Comparison of ENCODE assay signal across 9 mouse cellular contexts in the genomic region with DNA sequence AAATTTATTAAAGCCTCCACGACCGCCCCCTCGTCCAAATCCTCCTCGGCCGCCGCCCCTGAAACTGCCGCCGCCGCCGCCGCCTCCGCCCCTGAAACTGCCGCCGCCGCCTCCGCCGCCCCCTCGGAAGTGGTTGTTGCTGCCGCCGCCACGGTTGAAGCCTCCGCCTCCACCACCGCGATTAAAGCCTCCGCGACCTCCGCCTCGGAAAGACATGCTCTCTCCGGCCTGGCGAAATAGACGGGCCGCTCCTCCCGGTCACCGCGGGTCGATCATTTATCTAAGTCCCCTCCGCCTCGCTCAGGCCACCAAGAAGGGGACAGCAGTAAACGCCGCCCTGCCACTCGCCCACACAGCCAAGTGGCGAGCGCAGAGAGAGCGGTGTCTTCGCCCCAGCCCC. TPM values are rescaled to one million over a fixed set of nuclear protein-coding genes. Genes with fewer than 3 reads are reported as not detected.
DNase-seq lines count a peak whose midpoint lies in the region; ATAC-seq and TF ChIP-seq lines count a peak whose summit lies in the region.
"Had no signal": no experiment of that assay in that cellular context is flagged by ENCODE, and none has a peak within 500 bp of the region (broad histone marks: within the 10 kb centered on the region; RNA-seq: fewer than 3 reads in every experiment).

No protein-coding gene starts in this region.

- H3K9me3 ChIP-seq in heart, embryonic 12.5 days (replicated peaks): no peaks in the 10 kb centered on the region
- H3K9me3 ChIP-seq in E14TG2a.4 (ENCODE audit: low read length): no peaks in the 10 kb centered on the region
- no peaks in the 10 kb centered on the region for H3K9me3 ChIP-seq in forebrain, embryonic 10.5 days
- H3K9me3 ChIP-seq in kidney, embryonic 16.5 days (ENCODE audit: low read length): no peaks in the 10 kb centered on the region
- H3K9me3 ChIP-seq in megakaryocyte, embryonic 14.5 days: no peaks in the 10 kb centered on the region

- peak overlapping the region; percentile 93 for H3K9ac ChIP-seq in heart, embryonic 12.5 days
- H3K9ac ChIP-seq in kidney, embryonic 16.5 days (replicated peaks; ENCODE audit: low read length): peak overlapping the region; percentile 86

- ATAC-seq in heart, embryonic 12.5 days (ENCODE audit: insufficient number of reproducible peaks, low FRiP score): no peak
- ATAC-seq in kidney, embryonic 16.5 days (ENCODE audit: low FRiP score, low TSS enrichment): no peak

- H3K4me2 ChIP-seq in heart, embryonic 12.5 days: peak overlapping the region; percentile 88
- H3K4me2 ChIP-seq in kidney, embryonic 16.5 days (replicated peaks; ENCODE audit: low read depth, low read length): peak overlapping the region; percentile 83

- H3K27ac ChIP-seq in heart, embryonic 12.5 days (ENCODE audit: poor library complexity, severe bottlenecking): peak overlapping the region; percentile 91
- peak overlapping the region; percentile 95 for H3K27ac ChIP-seq in forebrain, embryonic 10.5 days
- H3K27ac ChIP-seq in kidney, embryonic 16.5 days (ENCODE audit: low read length): peak overlapping the region; percentile 95

- no peak for DNase-seq in heart, postnatal 25 days (ENCODE audit: low spot score)
- no peak for DNase-seq in forebrain, embryonic 10.5 days (ENCODE audit: extremely low spot score, low spot score)
- DNase-seq in thymus, postnatal 0 days (ENCODE audit: low spot score): peak; percentile 51
- DNase-seq in layer of hippocampus, adult 9-11 months: no peak

- under 1% methylated on average over 37 of the region's 45 CpGs for WGBS in heart, embryonic 12.5 days
- WGBS in forebrain, embryonic 10.5 days: 0% methylated on average over 44 of the region's 45 CpGs
- 1% methylated on average over 38 of the region's 45 CpGs for WGBS in kidney, embryonic 16.5 days

- H3K36me3 ChIP-seq in heart, embryonic 12.5 days: peaks cover 30% of the 10 kb centered on the region
- H3K36me3 ChIP-seq in E14TG2a.4 (ENCODE audit: insufficient read depth, low read length): peaks cover 42% of the 10 kb centered on the region
- peaks cover 38% of the 10 kb centered on the region for H3K36me3 ChIP-seq in forebrain, embryonic 10.5 days (replicated peaks)
- peaks cover 10% of the 10 kb centered on the region for H3K36me3 ChIP-seq in kidney, embryonic 16.5 days (ENCODE audit: insufficient read depth, low read length)
- H3K36me3 ChIP-seq in megakaryocyte, embryonic 14.5 days (replicated peaks; ENCODE audit: low read length): peaks cover 28% of the 10 kb centered on the region

- intact Hi-C loops in heart, postnatal 25 days (cut with DNase I): loop anchor here (2.0 to 10.0 kb wide), 4 partner anchors 47 to 874 kb away; a partner anchor contains a TSS

- H3K4me1 ChIP-seq in heart, embryonic 12.5 days (replicated peaks): peaks cover 20% of the 10 kb centered on the region
- peaks cover 43% of the 10 kb centered on the region for H3K4me1 ChIP-seq in E14TG2a.4 (replicated peaks; ENCODE audit: low read depth, low read length)
- peaks cover 22% of the 10 kb centered on the region for H3K4me1 ChIP-seq in forebrain, embryonic 10.5 days
- H3K4me1 ChIP-seq in kidney, embryonic 16.5 days (ENCODE audit: insufficient read depth, low read length): peaks cover 20% of the 10 kb centered on the region
- peaks cover 40% of the 10 kb centered on the region for H3K4me1 ChIP-seq in megakaryocyte, embryonic 14.5 days

- H3K27me3 ChIP-seq in heart, embryonic 12.5 days (replicated peaks): no peaks in the 10 kb centered on the region
- H3K27me3 ChIP-seq in E14TG2a.4 (ENCODE audit: insufficient read depth, low read length): no peaks in the 10 kb centered on the region
- H3K27me3 ChIP-seq in forebrain, embryonic 10.5 days (ENCODE audit: poor library complexity, severe bottlenecking): no peaks in the 10 kb centered on the region
- no peaks in the 10 kb centered on the region for H3K27me3 ChIP-seq in kidney, embryonic 16.5 days (ENCODE audit: insufficient read depth, low read length)
- H3K27me3 ChIP-seq in megakaryocyte, embryonic 14.5 days (replicated peaks): no peaks in the 10 kb centered on the region

- H3K4me3 ChIP-seq in heart, embryonic 12.5 days: peak overlapping the region; percentile 97
- peak overlapping the region; percentile 98 for H3K4me3 ChIP-seq in E14TG2a.4 (replicated peaks; ENCODE audit: low read length)
- peak overlapping the region; percentile 95 for H3K4me3 ChIP-seq in forebrain, embryonic 10.5 days
- H3K4me3 ChIP-seq in kidney, embryonic 16.5 days (ENCODE audit: low read length): peak overlapping the region; percentile 88
- peak overlapping the region; percentile 99 for H3K4me3 ChIP-seq in megakaryocyte, embryonic 14.5 days (replicated peaks)

- no peak for TF ChIP-seq CTCF in E14TG2a.4 (conservative IDR thresholded peaks at IDR 0.05; ENCODE audit: low read length)

RNA-seq across cellular contexts. Expression of a gene that starts 0.6 kb away (rescaled TPM):
- 52.2 and 59.5 TPM in 2 replicates for polyA plus RNA-seq in heart, embryonic 12.5 days (2016; fragmentation: Nextera tagmentation; extraction: Ambion mirVana)
- 10 to 100 TPM; 18.6 to 18.9 TPM for total RNA-seq in heart, postnatal 25 days (2021)
- polyA plus RNA-seq in forebrain, embryonic 10.5 days (2016; fragmentation: Nextera tagmentation; extraction: Ambion mirVana): 112 and 124 TPM in 2 replicates
- polyA plus RNA-seq in kidney, embryonic 16.5 days (2015; fragmentation: Nextera tagmentation; extraction: Ambion mirVana): 69.2 and 79.2 TPM in 2 replicates
- polyA plus RNA-seq in megakaryocyte, embryonic 14.5 days (2012; ENCODE audit: insufficient read depth, low replicate concordance): 15.5 and 64.1 TPM in 2 replicates
- 63.9 and 65.8 TPM in 2 replicates for polyA plus RNA-seq in thymus, postnatal 0 days (2015; fragmentation: Nextera tagmentation; extraction: Ambion mirVana)

RNA-seq across cellular contexts. Expression of a gene that starts 5.1 kb away (rescaled TPM):
- 2.0 and 2.8 TPM in 2 replicates for polyA plus RNA-seq in heart, embryonic 12.5 days (2016; fragmentation: Nextera tagmentation; extraction: Ambion mirVana)
- 1 to 10 TPM in 1 of 2 experiments, under 1 TPM in 1; 0.73 to 1.1 TPM for total RNA-seq in heart, postnatal 25 days (2021)
- 0.20 and 0.52 TPM in 2 replicates for polyA plus RNA-seq in forebrain, embryonic 10.5 days (2016; fragmentation: Nextera tagmentation; extraction: Ambion mirVana)
- polyA plus RNA-seq in kidney, embryonic 16.5 days (2015; fragmentation: Nextera tagmentation; extraction: Ambion mirVana): 18.0 and 24.6 TPM in 2 replicates
- polyA plus RNA-seq in megakaryocyte, embryonic 14.5 days (2012; ENCODE audit: insufficient read depth, low replicate concordance): not detected in 2 replicates
- polyA plus RNA-seq in thymus, postnatal 0 days (2015; fragmentation: Nextera tagmentation; extraction: Ambion mirVana): 0.13 and 0.18 TPM in 2 replicates
- total RNA-seq: layer of hippocampus, postnatal 25 days had no signal

RNA-seq across cellular contexts. Expression of a gene that starts 8.2 kb away (rescaled TPM):
- polyA plus RNA-seq in heart, embryonic 12.5 days (2016; fragmentation: Nextera tagmentation; extraction: Ambion mirVana): 0.05 and 0.06 TPM in 2 replicates
- total RNA-seq in heart, postnatal 25 days (2021): not detected
- 0.37 and 0.41 TPM in 2 replicates for polyA plus RNA-seq in forebrain, embryonic 10.5 days (2016; fragmentation: Nextera tagmentation; extraction: Ambion mirVana)
- polyA plus RNA-seq in kidney, embryonic 16.5 days (2015; fragmentation: Nextera tagmentation; extraction: Ambion mirVana): not detected in 2 replicates
- polyA plus RNA-seq in megakaryocyte, embryonic 14.5 days (2012; ENCODE audit: insufficient read depth, low replicate concordance): not detected in 2 replicates
- polyA plus RNA-seq in thymus, postnatal 0 days (2015; fragmentation: Nextera tagmentation; extraction: Ambion mirVana): not detected in 2 replicates

RNA-seq across cellular contexts. Expression of a gene that starts 26.8 kb away (rescaled TPM):
- not detected in 2 replicates for polyA plus RNA-seq in heart, embryonic 12.5 days (2016; fragmentation: Nextera tagmentation; extraction: Ambion mirVana)
- total RNA-seq in heart, postnatal 25 days (2021): not detected
- not detected in 2 replicates for polyA plus RNA-seq in forebrain, embryonic 10.5 days (2016; fragmentation: Nextera tagmentation; extraction: Ambion mirVana)
- 0.10 TPM in 1 of 2 replicates, not detected in the other for polyA plus RNA-seq in kidney, embryonic 16.5 days (2015; fragmentation: Nextera tagmentation; extraction: Ambion mirVana)
- polyA plus RNA-seq in megakaryocyte, embryonic 14.5 days (2012; ENCODE audit: insufficient read depth, low replicate concordance): not detected in 2 replicates
- not detected in 2 replicates for polyA plus RNA-seq in thymus, postnatal 0 days (2015; fragmentation: Nextera tagmentation; extraction: Ambion mirVana)
- total RNA-seq: layer of hippocampus, postnatal 25 days had no signal

RNA-seq across cellular contexts. Expression of a gene that starts 47.8 kb away (rescaled TPM):
- 63.3 and 66.1 TPM in 2 replicates for polyA plus RNA-seq in heart, embryonic 12.5 days (2016; fragmentation: Nextera tagmentation; extraction: Ambion mirVana)
- 10 to 100 TPM; 41.5 to 50.2 TPM for total RNA-seq in heart, postnatal 25 days (2021)
- polyA plus RNA-seq in forebrain, embryonic 10.5 days (2016; fragmentation: Nextera tagmentation; extraction: Ambion mirVana): 37.1 and 39.3 TPM in 2 replicates
- 43.0 and 47.5 TPM in 2 replicates for polyA plus RNA-seq in kidney, embryonic 16.5 days (2015; fragmentation: Nextera tagmentation; extraction: Ambion mirVana)
- 103 and 210 TPM in 2 replicates for polyA plus RNA-seq in megakaryocyte, embryonic 14.5 days (2012; ENCODE audit: insufficient read depth, low replicate concordance)
- 71.7 and 77.5 TPM in 2 replicates for polyA plus RNA-seq in thymus, postnatal 0 days (2015; fragmentation: Nextera tagmentation; extraction: Ambion mirVana)
